Mouse (Mus musculus) olfactory bulb, adult 2 months (tissue): ENCODE results near the gene L1cam.

Experiments
- CTCF ChIP-seq: fragments of 200-500 bp; IDR thresholded peaks from 2 replicates; pipeline ENCODE4 v1.5.1; 2012; ENCODE audit warnings: low read depth, mild to moderate bottlenecking, low read length, moderate library complexity; ENCODE audit not compliant: insufficient read depth
- POLR2A ChIP-seq: fragments of 200-500 bp; IDR thresholded peaks from 2 replicates; pipeline ENCODE4 v1.6.1; 2012; ENCODE audit warnings: mild to moderate bottlenecking, low read depth, low read length, moderate library complexity; ENCODE audit not compliant: insufficient read depth

GRCm38 (mm10) chrX:73910049-73910448 lies 14.1 kb upstream of the L1cam start:
- no peak for TF ChIP-seq POLR2A
- TF ChIP-seq CTCF = no peak
